Mouse (Mus musculus): ENCODE data around the gene D10Jhu81e.

GRCm38 (mm10) chr10:78170445-78170844 lies 863 bp upstream of the D10Jhu81e start:
- TF ChIP-seq CTCF (IDR thresholded peaks at IDR 0.05; ENCODE audit: low read depth) (no peak), EP300 (IDR thresholded peaks at IDR 0.05; ENCODE audit: low read depth) (no peak)
